Mouse (Mus musculus): ENCODE results near the gene Olfr1367. TPM values are rescaled to one million over a fixed set of nuclear protein-coding genes. Genes with fewer than 3 reads are reported as not detected.

Olfr1367 gene
- polyA plus RNA-seq (2012; fragmentation: generic; extraction: Trizol), result not detected
- long read RNA-seq, experiment 1, result 0 reads
- long read RNA-seq, experiment 2, result 0 reads

- Histone ChIP-seq H3K79me3 (ENCODE audit: low read depth) (no peaks in the 10 kb centered on the region), H3ac (ENCODE audit: control insufficient read depth, insufficient read length, low read depth) (no peak within 1 kb of the TSS), H3K27me3 (ENCODE audit: control insufficient read depth, insufficient read depth, insufficient read length) (peaks cover 3% of the 10 kb centered on the region), H3K4me3 (ENCODE audit: insufficient read depth, poor library complexity, severe bottlenecking) (no peak within 1 kb of the TSS), H3K36me3 (ENCODE audit: control insufficient read depth, insufficient read depth) (no peaks in the 10 kb centered on the region), H3K79me2 (ENCODE audit: control insufficient read depth, insufficient read depth) (no peaks in the 10 kb centered on the region)
- TF ChIP-seq MYOG (IDR thresholded peaks at IDR 0.05; ENCODE audit: control insufficient read depth, extremely low read depth, insufficient read length), result no peak
- TF ChIP-seq MYOD1 (IDR thresholded peaks at IDR 0.05; ENCODE audit: control insufficient read depth, insufficient read length, low read depth), result no peak
- TF ChIP-seq USF1 (IDR thresholded peaks at IDR 0.05; ENCODE audit: low read depth), result no peak
- no peak for TF ChIP-seq CEBPB (IDR thresholded peaks at IDR 0.05; ENCODE audit: low read depth)
- no peak for TF ChIP-seq CTCF (IDR thresholded peaks at IDR 0.05; ENCODE audit: control insufficient read depth, insufficient read depth, insufficient read length)
- no peak for TF ChIP-seq MAX (IDR thresholded peaks at IDR 0.05)
- no peak for TF ChIP-seq FOSL1 (IDR thresholded peaks at IDR 0.05; ENCODE audit: insufficient read depth, low read length, poor library complexity, severe bottlenecking)
These were observed at the start of gene Olfr1367 for GRCm38 (mm10) chr13:21346610-21347009. Olfr1367 (plus strand) TSS chr13:21346910.

- H3K79me3 ChIP-seq (ENCODE audit: low read depth), result no peaks in the 10 kb centered on the region
- no peak overlapping the region for H3K4me3 ChIP-seq (ENCODE audit: insufficient read depth, poor library complexity, severe bottlenecking)
- H3K36me3 ChIP-seq (ENCODE audit: control insufficient read depth, insufficient read depth), result no peaks in the 10 kb centered on the region
- no peaks in the 10 kb centered on the region for H3K27me3 ChIP-seq (ENCODE audit: control insufficient read depth, insufficient read depth, insufficient read length)
- no peak overlapping the region for H3ac ChIP-seq (ENCODE audit: control insufficient read depth, insufficient read length, low read depth)
- no peak for TF ChIP-seq MYOD1 (IDR thresholded peaks at IDR 0.05; ENCODE audit: control insufficient read depth, insufficient read length, low read depth)
- TF ChIP-seq CEBPB (IDR thresholded peaks at IDR 0.05; ENCODE audit: low read depth), result no peak
- TF ChIP-seq USF1 (IDR thresholded peaks at IDR 0.05; ENCODE audit: low read depth), result no peak
- no peaks in the 10 kb centered on the region for H3K79me2 ChIP-seq (ENCODE audit: control insufficient read depth, insufficient read depth)
These were observed 48.2 kb upstream of the Olfr1367 start for GRCm38 (mm10) chr13:21298557-21298956.

GRCm38 (mm10) chr13:21304483-21305066 is 42.1 kb upstream of the Olfr1367 start:
- Histone ChIP-seq H3K36me3 (ENCODE audit: control insufficient read depth, insufficient read depth) (no peaks in the 10 kb centered on the region), H3ac (ENCODE audit: control insufficient read depth, insufficient read length, low read depth) (no peak overlapping the region), H3K4me3 (ENCODE audit: insufficient read depth, poor library complexity, severe bottlenecking) (no peak overlapping the region), H3K27me3 (ENCODE audit: control insufficient read depth, insufficient read depth, insufficient read length) (no peaks in the 10 kb centered on the region), H3K79me2 (ENCODE audit: control insufficient read depth, insufficient read depth) (no peaks in the 10 kb centered on the region), H3K79me3 (ENCODE audit: low read depth) (no peaks in the 10 kb centered on the region)
- no peak for TF ChIP-seq MYOG (IDR thresholded peaks at IDR 0.05; ENCODE audit: control insufficient read depth, extremely low read depth, insufficient read length)

GRCm38 (mm10) chr13:21309788-21310187 is 36.9 kb upstream of the Olfr1367 start:
- Histone ChIP-seq H3K27me3 (ENCODE audit: control insufficient read depth, insufficient read depth, insufficient read length) (no peaks in the 10 kb centered on the region), H3ac (ENCODE audit: control insufficient read depth, insufficient read length, low read depth) (no peak overlapping the region), H3K36me3 (ENCODE audit: control insufficient read depth, insufficient read depth) (no peaks in the 10 kb centered on the region), H3K79me3 (ENCODE audit: low read depth) (no peaks in the 10 kb centered on the region), H3K79me2 (ENCODE audit: control insufficient read depth, insufficient read depth) (no peaks in the 10 kb centered on the region), H3K4me3 (ENCODE audit: insufficient read depth, poor library complexity, severe bottlenecking) (no peak overlapping the region)
- TF ChIP-seq FOSL1 (IDR thresholded peaks at IDR 0.05; ENCODE audit: insufficient read depth, low read length, poor library complexity, severe bottlenecking), result no peak
- TF ChIP-seq MYOD1 (IDR thresholded peaks at IDR 0.05; ENCODE audit: control insufficient read depth, insufficient read length, low read depth), result no peak
- TF ChIP-seq MAX (IDR thresholded peaks at IDR 0.05), result no peak
- no peak for TF ChIP-seq USF1 (IDR thresholded peaks at IDR 0.05; ENCODE audit: low read depth)
- TF ChIP-seq CTCF (IDR thresholded peaks at IDR 0.05; ENCODE audit: control insufficient read depth, insufficient read depth, insufficient read length), result no peak
- TF ChIP-seq CEBPB (IDR thresholded peaks at IDR 0.05; ENCODE audit: low read depth), result no peak
- no peak for TF ChIP-seq MYOG (IDR thresholded peaks at IDR 0.05; ENCODE audit: control insufficient read depth, extremely low read depth, insufficient read length)

- H3K36me3 ChIP-seq (ENCODE audit: control insufficient read depth, insufficient read depth), result no peaks in the 10 kb centered on the region
- TF ChIP-seq FOSL1 (IDR thresholded peaks at IDR 0.05; ENCODE audit: insufficient read depth, low read length, poor library complexity, severe bottlenecking), result no peak
- no peaks in the 10 kb centered on the region for H3K79me2 ChIP-seq (ENCODE audit: control insufficient read depth, insufficient read depth)
- H3K27me3 ChIP-seq (ENCODE audit: control insufficient read depth, insufficient read depth, insufficient read length), result no peaks in the 10 kb centered on the region
- H3K4me3 ChIP-seq (ENCODE audit: insufficient read depth, poor library complexity, severe bottlenecking), result no peak within 1 kb of the TSS
- no peak within 1 kb of the TSS for H3ac ChIP-seq (ENCODE audit: control insufficient read depth, insufficient read length, low read depth)
- H3K79me3 ChIP-seq (ENCODE audit: low read depth), result no peaks in the 10 kb centered on the region
These were observed 34.8 kb upstream of the Olfr1367 start, which contains the start of gene Gpx6 for GRCm38 (mm10) chr13:21311926-21312325. Gpx6 (plus strand) TSS chr13:21312125.

GRCm38 (mm10) chr13:21312854-21313253 is 33.9 kb upstream of the Olfr1367 start:
- no peak overlapping the region for H3ac ChIP-seq (ENCODE audit: control insufficient read depth, insufficient read length, low read depth)
- no peaks in the 10 kb centered on the region for H3K27me3 ChIP-seq (ENCODE audit: control insufficient read depth, insufficient read depth, insufficient read length)
- no peaks in the 10 kb centered on the region for H3K36me3 ChIP-seq (ENCODE audit: control insufficient read depth, insufficient read depth)
- TF ChIP-seq USF1 (IDR thresholded peaks at IDR 0.05; ENCODE audit: low read depth) (no peak), MYOD1 (IDR thresholded peaks at IDR 0.05; ENCODE audit: control insufficient read depth, insufficient read length, low read depth) (no peak), CTCF (IDR thresholded peaks at IDR 0.05; ENCODE audit: control insufficient read depth, insufficient read depth, insufficient read length) (no peak), CEBPB (IDR thresholded peaks at IDR 0.05; ENCODE audit: low read depth) (no peak), MAX (IDR thresholded peaks at IDR 0.05) (no peak), MYOG (IDR thresholded peaks at IDR 0.05; ENCODE audit: control insufficient read depth, extremely low read depth, insufficient read length) (no peak), FOSL1 (IDR thresholded peaks at IDR 0.05; ENCODE audit: insufficient read depth, low read length, poor library complexity, severe bottlenecking) (no peak)
- H3K4me3 ChIP-seq (ENCODE audit: insufficient read depth, poor library complexity, severe bottlenecking), result no peak overlapping the region
- no peaks in the 10 kb centered on the region for H3K79me2 ChIP-seq (ENCODE audit: control insufficient read depth, insufficient read depth)
- H3K79me3 ChIP-seq (ENCODE audit: low read depth), result no peaks in the 10 kb centered on the region
